In the genomic region with DNA sequence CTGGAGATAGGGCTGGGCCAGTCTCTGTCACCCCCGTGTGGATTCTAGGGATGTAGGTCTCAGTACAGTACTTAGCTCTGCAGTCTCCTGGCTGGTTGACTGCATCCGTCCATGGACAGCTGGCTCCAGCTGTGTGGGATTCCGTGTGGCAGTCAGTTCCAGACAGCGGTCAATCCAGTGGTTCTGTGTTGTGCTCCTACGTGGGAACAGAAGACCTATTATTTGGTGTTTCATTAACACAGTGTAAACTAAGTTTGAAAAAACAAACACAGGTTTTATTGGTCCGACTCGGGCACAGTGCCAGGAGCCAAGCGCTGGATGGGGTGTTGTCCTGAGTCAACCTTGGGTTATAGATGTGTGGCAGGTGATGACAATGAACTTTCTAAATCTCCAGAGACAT, we compare ENCODE assay signal across 19 mouse cellular contexts. TPM values are rescaled to one million over a fixed set of nuclear protein-coding genes. Genes with fewer than 3 reads are reported as not detected.
DNase-seq lines count a peak whose midpoint lies in the region; ATAC-seq and TF ChIP-seq lines count a peak whose summit lies in the region.
"Had no signal": no experiment of that assay in that cellular context is flagged by ENCODE, and none has a peak within 500 bp of the region (broad histone marks: within the 10 kb centered on the region; RNA-seq: fewer than 3 reads in every experiment).

No protein-coding gene starts in this region.

- DNase-seq in heart, postnatal 14 days, result peak; percentile 63
- peak; percentile 48 for DNase-seq in lung, embryonic 14.5 days
- no peak for DNase-seq in lung, adult 2 months
- DNase-seq in adrenal gland, postnatal 36 days, result no peak
- no peak for DNase-seq in layer of hippocampus, postnatal 25 days (ENCODE audit: extremely low spot score in 1 of 2, low spot score in 1 of 2)
- DNase-seq: adrenal gland, postnatal 10 days; cerebellum, postnatal 25 days; gastrocnemius, adult 2 months; right cerebral cortex, adult 18-20 months; thymus, postnatal 25 days had no signal

- ATAC-seq in heart, embryonic 11.5 days (replicated peaks; ENCODE audit: insufficient number of reproducible peaks, low FRiP score, low TSS enrichment), result no peak
- ATAC-seq in lung, embryonic 14.5 days (ENCODE audit: insufficient read depth), result peak; percentile 36; the same call in 1 of the 2 replicates
- peak; percentile 77 for ATAC-seq in liver, embryonic 16.5 days (ENCODE audit: low read depth)
- peak; percentile 63; the same call in 1 of the 2 replicates for ATAC-seq in stomach, embryonic 16.5 days (ENCODE audit: insufficient read depth, low FRiP score)

- TF ChIP-seq CTCF in lung, embryonic 14.5 days (IDR thresholded peaks at IDR 0.05; ENCODE audit: low read depth), result no peak
- TF ChIP-seq CTCF in lung, adult 2 months (IDR thresholded peaks at IDR 0.05; ENCODE audit: insufficient read depth, low read length), result no peak

- H3K9me3 ChIP-seq in heart, embryonic 11.5 days (replicated peaks; ENCODE audit: control insufficient read depth, low read length), result no peaks in the 10 kb centered on the region
- H3K9me3 ChIP-seq in lung, embryonic 14.5 days (ENCODE audit: low read depth, low read length), result no peaks in the 10 kb centered on the region
- H3K9me3 ChIP-seq in liver, embryonic 16.5 days (replicated peaks; ENCODE audit: control insufficient read depth, low read length), result no peaks in the 10 kb centered on the region
- H3K9me3 ChIP-seq in stomach, embryonic 16.5 days (replicated peaks; ENCODE audit: control insufficient read depth, low read length), result no peaks in the 10 kb centered on the region
- H3K9me3 ChIP-seq: embryonic facial prominence, embryonic 12.5 days; forebrain, embryonic 10.5 days; hindbrain, embryonic 15.5 days; neural tube, embryonic 15.5 days had no signal

- H3K4me2 ChIP-seq in heart, embryonic 11.5 days, result no peak overlapping the region
- no peak overlapping the region for H3K4me2 ChIP-seq in lung, embryonic 14.5 days
- no peak overlapping the region for H3K4me2 ChIP-seq in liver, embryonic 16.5 days (ENCODE audit: low read depth, low read length)
- H3K4me2 ChIP-seq in stomach, embryonic 16.5 days (ENCODE audit: low read depth, low read length), result no peak overlapping the region
- H3K4me2 ChIP-seq: embryonic facial prominence, embryonic 12.5 days; hindbrain, embryonic 15.5 days; neural tube, embryonic 15.5 days had no signal

- H3K27ac ChIP-seq in heart, embryonic 11.5 days (ENCODE audit: low read depth, low read length), result no peak overlapping the region
- no peak overlapping the region for H3K27ac ChIP-seq in lung, embryonic 14.5 days (ENCODE audit: low read depth)
- H3K27ac ChIP-seq in liver, embryonic 16.5 days (ENCODE audit: low read length), result no peak overlapping the region
- no peak overlapping the region for H3K27ac ChIP-seq in stomach, embryonic 16.5 days (ENCODE audit: low read length)
- H3K27ac ChIP-seq: embryonic facial prominence, embryonic 12.5 days; forebrain, embryonic 10.5 days; gastrocnemius, adult 2 months; hindbrain, embryonic 15.5 days; neural tube, embryonic 15.5 days had no signal

- intact Hi-C loops in heart, postnatal 14 days (cut with DNase I), result no loop called here

- H3K4me1 ChIP-seq in heart, embryonic 11.5 days (ENCODE audit: control insufficient read depth, insufficient read depth, low read length), result peaks cover 6% of the 10 kb centered on the region; the same call in 1 of the 2 replicates
- no peaks in the 10 kb centered on the region for H3K4me1 ChIP-seq in lung, embryonic 14.5 days (ENCODE audit: insufficient read depth)
- 0 out of 2 replicates have a peak, but pooled peaks cover 12% of the 10 kb centered on the region for H3K4me1 ChIP-seq in lung, adult 2 months (ENCODE audit: control insufficient read depth, insufficient read depth, low read length)
- H3K4me1 ChIP-seq in liver, embryonic 16.5 days (ENCODE audit: control insufficient read depth, low read depth, low read length), result no peaks in the 10 kb centered on the region; the same call in 1 of the 2 replicates
- H3K4me1 ChIP-seq in stomach, embryonic 16.5 days (ENCODE audit: control insufficient read depth, insufficient read depth, low read length), result peaks cover 26% of the 10 kb centered on the region

- TF ChIP-seq POLR2A in lung, adult 2 months (IDR thresholded peaks at IDR 0.05; ENCODE audit: borderline replicate concordance, extremely low read depth, low read depth, low read length), result no peak

- H3K27me3 ChIP-seq in heart, embryonic 11.5 days (ENCODE audit: control insufficient read depth, insufficient read depth, low read length), result peaks cover 11% of the 10 kb centered on the region
- H3K27me3 ChIP-seq in lung, embryonic 14.5 days (ENCODE audit: insufficient read depth, low read length), result peaks cover 11% of the 10 kb centered on the region; the same call in 1 of the 2 replicates
- H3K27me3 ChIP-seq in liver, embryonic 16.5 days (ENCODE audit: control insufficient read depth, insufficient read depth, low read depth, low read length), result peaks cover 14% of the 10 kb centered on the region
- peaks cover 10% of the 10 kb centered on the region for H3K27me3 ChIP-seq in stomach, embryonic 16.5 days (ENCODE audit: control insufficient read depth, insufficient read depth, low read length)

- WGBS in heart, embryonic 11.5 days (ENCODE audit: insufficient replicate concordance), result 77% methylated on average over 8 of the region's 8 CpGs
- 36% methylated on average over 8 of the region's 8 CpGs for WGBS in lung, embryonic 14.5 days
- 63% methylated on average over 8 of the region's 8 CpGs for WGBS in lung, adult 2 months
- 49% methylated on average over 8 of the region's 8 CpGs for WGBS in liver, embryonic 16.5 days (ENCODE audit: insufficient replicate concordance)
- WGBS in stomach, embryonic 16.5 days, result 32% methylated on average over 8 of the region's 8 CpGs

- H3K36me3 ChIP-seq in heart, embryonic 11.5 days (ENCODE audit: control insufficient read depth, insufficient read depth, low read length), result no peaks in the 10 kb centered on the region
- no peaks in the 10 kb centered on the region for H3K36me3 ChIP-seq in lung, embryonic 14.5 days (ENCODE audit: insufficient read depth)
- H3K36me3 ChIP-seq in liver, embryonic 16.5 days (ENCODE audit: control insufficient read depth, insufficient read depth), result no peaks in the 10 kb centered on the region
- H3K36me3 ChIP-seq in stomach, embryonic 16.5 days (ENCODE audit: control insufficient read depth, insufficient read depth, low read length), result no peaks in the 10 kb centered on the region
- H3K36me3 ChIP-seq: embryonic facial prominence, embryonic 12.5 days; forebrain, embryonic 10.5 days; hindbrain, embryonic 15.5 days; neural tube, embryonic 15.5 days had no signal

- H3K4me3 ChIP-seq in heart, embryonic 11.5 days (ENCODE audit: low read depth, low read length), result no peak overlapping the region
- H3K4me3 ChIP-seq in lung, embryonic 14.5 days (ENCODE audit: low read depth, low read length), result no peak overlapping the region
- H3K4me3 ChIP-seq in lung, adult 2 months (replicated peaks; ENCODE audit: extremely low read depth, low read depth, low read length), result no peak overlapping the region
- no peak overlapping the region for H3K4me3 ChIP-seq in liver, embryonic 16.5 days (ENCODE audit: low read depth, low read length)
- H3K4me3 ChIP-seq in stomach, embryonic 16.5 days (replicated peaks; ENCODE audit: low read length), result no peak overlapping the region
- H3K4me3 ChIP-seq: embryonic facial prominence, embryonic 12.5 days; forebrain, embryonic 10.5 days; gastrocnemius, adult 2 months; hindbrain, embryonic 15.5 days; neural tube, embryonic 15.5 days had no signal

- no peak overlapping the region for H3K9ac ChIP-seq in heart, embryonic 11.5 days (ENCODE audit: low read depth, low read length)
- H3K9ac ChIP-seq in lung, embryonic 14.5 days, result no peak overlapping the region
- H3K9ac ChIP-seq in liver, embryonic 16.5 days (ENCODE audit: low read depth, low read length), result no peak overlapping the region
- no peak overlapping the region for H3K9ac ChIP-seq in stomach, embryonic 16.5 days (ENCODE audit: low read length)
- H3K9ac ChIP-seq: embryonic facial prominence, embryonic 12.5 days; hindbrain, embryonic 15.5 days; neural tube, embryonic 15.5 days had no signal

RNA-seq across cellular contexts. Expression of a gene that starts 2.4 kb away (rescaled TPM):
- total RNA-seq in heart, postnatal 14 days (2021), result 100 to 1,000 TPM; 151 to 165 TPM
- polyA plus RNA-seq in heart, embryonic 11.5 days (2014; fragmentation: Nextera tagmentation; extraction: Ambion mirVana), result 32.7 and 40.0 TPM in 2 replicates
- 17.9 and 19.7 TPM in 2 replicates for polyA plus RNA-seq in lung, embryonic 14.5 days (2014; fragmentation: Nextera tagmentation; extraction: Ambion mirVana)
- polyA plus RNA-seq in lung, adult 2 months (2012; rRNA removed), result 60.0 and 69.9 TPM in 2 replicates
- polyA plus RNA-seq in liver, embryonic 16.5 days (2015; fragmentation: Nextera tagmentation; extraction: Ambion mirVana), result 11.8 and 14.4 TPM in 2 replicates
- 22.8 and 26.1 TPM in 2 replicates for polyA plus RNA-seq in stomach, embryonic 16.5 days (2015; fragmentation: Nextera tagmentation; extraction: Ambion mirVana)
- total RNA-seq in adrenal gland, postnatal 36 days (2021), result 10 to 100 TPM; 35.8 to 36.6 TPM
- 1 to 10 TPM; 4.5 to 5.0 TPM for total RNA-seq in layer of hippocampus, postnatal 25 days (2021)

RNA-seq across cellular contexts. Expression of a gene that starts 30.6 kb away (rescaled TPM):
- under 1 TPM in 1 of 2 experiments, not detected in 1; 0.12 TPM for total RNA-seq in heart, postnatal 14 days (2021)
- polyA plus RNA-seq in heart, embryonic 11.5 days (2014; fragmentation: Nextera tagmentation; extraction: Ambion mirVana), result not detected in 2 replicates
- polyA plus RNA-seq in lung, embryonic 14.5 days (2014; fragmentation: Nextera tagmentation; extraction: Ambion mirVana), result 0.08 TPM in 1 of 2 replicates, not detected in the other
- 0.18 and 8.8 TPM in 2 replicates for polyA plus RNA-seq in lung, adult 2 months (2012; rRNA removed)
- polyA plus RNA-seq in liver, embryonic 16.5 days (2015; fragmentation: Nextera tagmentation; extraction: Ambion mirVana), result 1.0 and 1.6 TPM in 2 replicates
- polyA plus RNA-seq in stomach, embryonic 16.5 days (2015; fragmentation: Nextera tagmentation; extraction: Ambion mirVana), result 3.3 and 3.4 TPM in 2 replicates
- total RNA-seq in adrenal gland, postnatal 36 days (2021), result under 1 TPM; 0.20 to 0.26 TPM
- under 1 TPM; 0.09 to 0.37 TPM for total RNA-seq in layer of hippocampus, postnatal 25 days (2021)
- total RNA-seq: gastrocnemius, adult 2 months had no signal
- polyA plus RNA-seq: heart, embryonic 14.5 days had no signal

RNA-seq across cellular contexts. Expression of a gene that starts 57.4 kb away (rescaled TPM):
- not detected for total RNA-seq in heart, postnatal 14 days (2021)
- not detected in 2 replicates for polyA plus RNA-seq in heart, embryonic 11.5 days (2014; fragmentation: Nextera tagmentation; extraction: Ambion mirVana)
- polyA plus RNA-seq in lung, embryonic 14.5 days (2014; fragmentation: Nextera tagmentation; extraction: Ambion mirVana), result not detected in 2 replicates
- polyA plus RNA-seq in lung, adult 2 months (2012; rRNA removed), result 0.10 TPM in 1 of 2 replicates, not detected in the other
- polyA plus RNA-seq in liver, embryonic 16.5 days (2015; fragmentation: Nextera tagmentation; extraction: Ambion mirVana), result 0.08 TPM in 1 of 2 replicates, not detected in the other
- not detected in 2 replicates for polyA plus RNA-seq in stomach, embryonic 16.5 days (2015; fragmentation: Nextera tagmentation; extraction: Ambion mirVana)
- not detected for total RNA-seq in adrenal gland, postnatal 36 days (2021)
- not detected for total RNA-seq in layer of hippocampus, postnatal 25 days (2021)
- total RNA-seq: adrenal gland, postnatal 10 days; gastrocnemius, adult 2 months; megakaryocyte, adult 5-6 weeks had no signal
- polyA plus RNA-seq: embryonic facial prominence, embryonic 12.5 days; forebrain, embryonic 10.5 days; heart, embryonic 14.5 days; hindbrain, embryonic 15.5 days; neural tube, embryonic 15.5 days had no signal

Comparison
In these comparisons a context has a peak if more than half of its experiments do, and no peak if none do; other contexts are left out.
1. DNase-seq: peak in heart, postnatal 14 days (2 of 2) and lung, embryonic 14.5 days (single experiment); none in lung, adult 2 months (single experiment), adrenal gland, postnatal 36 days (0 of 2) and layer of hippocampus, postnatal 25 days (0 of 2).